8 mouse cellular contexts compared by ENCODE assay signal in genomic region chr10:117718161-117719119, GRCm38 (mm10). TPM values are rescaled to one million over a fixed set of nuclear protein-coding genes. Genes with fewer than 3 reads are reported as not detected.
DNase-seq lines count a peak whose midpoint lies in the region; ATAC-seq lines count a peak whose summit lies in the region.

No protein-coding gene starts in this region.

- no peak for DNase-seq in heart, embryonic 10.5 days (ENCODE audit: low spot score)
- no peak for DNase-seq in heart, postnatal 25 days (ENCODE audit: low spot score)
- peak; percentile 93 for DNase-seq in MN1 (ENCODE audit: low spot score)
- DNase-seq in kidney, postnatal 4 days, result peak; percentile 56 to 71
- peak; percentile 66 for DNase-seq in right cerebral cortex, postnatal 14 days
- no peak for DNase-seq in frontal cortex, postnatal 25 days (ENCODE audit: low spot score in 2 of 2)
- no peak for DNase-seq in midbrain, embryonic 10.5 days (ENCODE audit: low spot score)

- no peak for ATAC-seq in embryonic facial prominence, embryonic 15.5 days (ENCODE audit: insufficient number of reproducible peaks, low FRiP score, low TSS enrichment, low read depth)

- no peaks in the 10 kb centered on the region for H3K36me3 ChIP-seq in heart, embryonic 10.5 days
- H3K36me3 ChIP-seq in embryonic facial prominence, embryonic 15.5 days, result no peaks in the 10 kb centered on the region
- H3K36me3 ChIP-seq in midbrain, embryonic 10.5 days, result no peaks in the 10 kb centered on the region

- peak overlapping the region; percentile 75 for H3K27ac ChIP-seq in heart, embryonic 10.5 days
- peak overlapping the region; percentile 8; the same call in 1 of the 2 replicates for H3K27ac ChIP-seq in embryonic facial prominence, embryonic 15.5 days (replicated peaks)
- no peak overlapping the region for H3K27ac ChIP-seq in midbrain, embryonic 10.5 days (replicated peaks)

- H3K27me3 ChIP-seq in heart, embryonic 10.5 days (ENCODE audit: insufficient read depth, poor library complexity, severe bottlenecking), result no peaks in the 10 kb centered on the region
- no peaks in the 10 kb centered on the region for H3K27me3 ChIP-seq in embryonic facial prominence, embryonic 15.5 days
- no peaks in the 10 kb centered on the region for H3K27me3 ChIP-seq in midbrain, embryonic 10.5 days (ENCODE audit: low read depth, poor library complexity, severe bottlenecking)

- no peak overlapping the region for H3K9ac ChIP-seq in embryonic facial prominence, embryonic 15.5 days

- H3K4me3 ChIP-seq in heart, embryonic 10.5 days, result no peak overlapping the region
- no peak overlapping the region for H3K4me3 ChIP-seq in embryonic facial prominence, embryonic 15.5 days (replicated peaks)
- no peak overlapping the region for H3K4me3 ChIP-seq in midbrain, embryonic 10.5 days

- 60% methylated on average over 19 of the region's 19 CpGs for WGBS in heart, embryonic 10.5 days
- 44% methylated on average over 19 of the region's 19 CpGs for WGBS in embryonic facial prominence, embryonic 15.5 days
- WGBS in midbrain, embryonic 10.5 days, result 72% methylated on average over 19 of the region's 19 CpGs

- H3K9me3 ChIP-seq in heart, embryonic 10.5 days, result no peaks in the 10 kb centered on the region
- no peaks in the 10 kb centered on the region for H3K9me3 ChIP-seq in embryonic facial prominence, embryonic 15.5 days (replicated peaks)
- no peaks in the 10 kb centered on the region for H3K9me3 ChIP-seq in midbrain, embryonic 10.5 days (replicated peaks)

- no peak overlapping the region for H3K4me2 ChIP-seq in embryonic facial prominence, embryonic 15.5 days (replicated peaks)

- H3K4me1 ChIP-seq in heart, embryonic 10.5 days, result peaks cover 20% of the 10 kb centered on the region
- H3K4me1 ChIP-seq in embryonic facial prominence, embryonic 15.5 days, result peaks cover 11% of the 10 kb centered on the region
- H3K4me1 ChIP-seq in midbrain, embryonic 10.5 days, result peaks cover 13% of the 10 kb centered on the region

- intact Hi-C loops in heart, postnatal 25 days (cut with DNase I), result no loop called here

RNA-seq across cellular contexts. Expression of gene Mdm2, which starts 7.9 kb away (rescaled TPM):
- polyA plus RNA-seq in heart, embryonic 10.5 days (2016; fragmentation: Nextera tagmentation; extraction: Ambion mirVana), result 56.4 and 59.3 TPM in 2 replicates
- 10 to 100 TPM; 49.3 to 53.1 TPM for total RNA-seq in heart, postnatal 25 days (2021)
- polyA plus RNA-seq in embryonic facial prominence, embryonic 15.5 days (2015; fragmentation: Nextera tagmentation; extraction: Ambion mirVana), result 43.9 and 57.8 TPM in 2 replicates
- polyA plus RNA-seq in midbrain, embryonic 10.5 days (2016; fragmentation: Nextera tagmentation; extraction: Ambion mirVana), result 60.6 and 66.7 TPM in 2 replicates

RNA-seq across cellular contexts. Expression of gene Slc35e3, which starts 27.7 kb away (rescaled TPM):
- polyA plus RNA-seq in heart, embryonic 10.5 days (2016; fragmentation: Nextera tagmentation; extraction: Ambion mirVana), result 10.5 and 14.9 TPM in 2 replicates
- 1 to 10 TPM; 7.4 to 7.5 TPM for total RNA-seq in heart, postnatal 25 days (2021)
- polyA plus RNA-seq in embryonic facial prominence, embryonic 15.5 days (2015; fragmentation: Nextera tagmentation; extraction: Ambion mirVana), result 20.9 and 22.7 TPM in 2 replicates
- polyA plus RNA-seq in midbrain, embryonic 10.5 days (2016; fragmentation: Nextera tagmentation; extraction: Ambion mirVana), result 19.5 and 24.8 TPM in 2 replicates

Comparison
In these comparisons a context has a peak if more than half of its experiments do, and no peak if none do; other contexts are left out.
1. DNase-seq: peak in MN1 (single experiment), kidney, postnatal 4 days (2 of 2) and right cerebral cortex, postnatal 14 days (single experiment); none in heart, embryonic 10.5 days (single experiment), heart, postnatal 25 days (single experiment), frontal cortex, postnatal 25 days (0 of 2) and midbrain, embryonic 10.5 days (single experiment).